Comparison of ENCODE assay signal across 8 mouse cellular contexts in genomic region chr2:112239212-112239934, GRCm38 (mm10). TPM values are rescaled to one million over a fixed set of nuclear protein-coding genes. Genes with fewer than 3 reads are reported as not detected.
DNase-seq lines count a peak whose midpoint lies in the region; ATAC-seq lines count a peak whose summit lies in the region.

TSS of gene Lpcat4 (plus strand) at chr2:112239468.

- peak within 1 kb of the TSS; percentile 83 for H3K9ac ChIP-seq in heart, embryonic 15.5 days
- peak within 1 kb of the TSS; percentile 82 for H3K9ac ChIP-seq in liver, embryonic 13.5 days
- peak within 1 kb of the TSS; percentile 88 for H3K9ac ChIP-seq in stomach, embryonic 15.5 days

- peak; percentile 87 for ATAC-seq in heart, embryonic 15.5 days (replicated peaks; ENCODE audit: insufficient number of reproducible peaks, insufficient read depth, low FRiP score, low read depth)
- peak; percentile 93 for ATAC-seq in liver, embryonic 13.5 days (ENCODE audit: low read depth)
- peak; percentile 82 for ATAC-seq in stomach, embryonic 15.5 days (ENCODE audit: insufficient read depth, low FRiP score, low read depth)

- peak within 1 kb of the TSS; percentile 96 for H3K27ac ChIP-seq in forebrain, embryonic 10.5 days
- peak within 1 kb of the TSS; percentile 91 for H3K27ac ChIP-seq in heart, embryonic 15.5 days
- peak within 1 kb of the TSS; percentile 75 for H3K27ac ChIP-seq in liver, embryonic 13.5 days
- peak within 1 kb of the TSS; percentile 95 for H3K27ac ChIP-seq in stomach, embryonic 15.5 days

- H3K4me3 ChIP-seq in forebrain, embryonic 10.5 days = peak within 1 kb of the TSS; percentile 79
- H3K4me3 ChIP-seq in heart, embryonic 15.5 days = peak within 1 kb of the TSS; percentile 97
- peak within 1 kb of the TSS; percentile 74 for H3K4me3 ChIP-seq in liver, embryonic 13.5 days (replicated peaks)
- H3K4me3 ChIP-seq in stomach, embryonic 15.5 days (replicated peaks) = peak within 1 kb of the TSS; percentile 90

- peak within 1 kb of the TSS; percentile 99 for H3K4me2 ChIP-seq in heart, embryonic 15.5 days
- H3K4me2 ChIP-seq in liver, embryonic 13.5 days = peak within 1 kb of the TSS; percentile 91
- peak within 1 kb of the TSS; percentile 85 for H3K4me2 ChIP-seq in stomach, embryonic 15.5 days

- peaks cover 42% of the 10 kb centered on the region for H3K4me1 ChIP-seq in forebrain, embryonic 10.5 days
- H3K4me1 ChIP-seq in heart, embryonic 15.5 days (replicated peaks) = peaks cover 15% of the 10 kb centered on the region
- H3K4me1 ChIP-seq in liver, embryonic 13.5 days (replicated peaks) = peaks cover 24% of the 10 kb centered on the region
- peaks cover 16% of the 10 kb centered on the region; the same call in 1 of the 2 replicates for H3K4me1 ChIP-seq in stomach, embryonic 15.5 days

- DNase-seq in CD8-positive naive resting alpha-beta T cell, adult 2 months (ENCODE audit: low read depth in 2 of 2, low spot score in 2 of 2) = peak; percentile 79 to 85
- peak; percentile 62 for DNase-seq in c-Kit-negative CD71-positive TER-119-positive erythroid progenitor cells, embryonic 14.5 days (ENCODE audit: low read depth, low spot score)
- DNase-seq in forebrain, embryonic 10.5 days (ENCODE audit: extremely low spot score, low spot score) = peak; percentile 89
- peak; percentile 86 to 90 for DNase-seq in kidney, postnatal 25 days
- DNase-seq in liver, embryonic 13.5 days = peak; percentile 75
- DNase-seq in natural killer cell, adult 2 months (ENCODE audit: low spot score in 2 of 2) = peak; percentile 76 to 82

- H3K9me3 ChIP-seq in forebrain, embryonic 10.5 days = no peaks in the 10 kb centered on the region
- H3K9me3 ChIP-seq in heart, embryonic 15.5 days (replicated peaks) = no peaks in the 10 kb centered on the region
- H3K9me3 ChIP-seq in liver, embryonic 13.5 days (replicated peaks) = no peaks in the 10 kb centered on the region
- H3K9me3 ChIP-seq in stomach, embryonic 15.5 days = no peaks in the 10 kb centered on the region

- H3K36me3 ChIP-seq in forebrain, embryonic 10.5 days (replicated peaks) = peaks cover 21% of the 10 kb centered on the region
- H3K36me3 ChIP-seq in heart, embryonic 15.5 days = no peaks in the 10 kb centered on the region; the same call in 1 of the 2 replicates
- no peaks in the 10 kb centered on the region for H3K36me3 ChIP-seq in liver, embryonic 13.5 days
- H3K36me3 ChIP-seq in stomach, embryonic 15.5 days = no peaks in the 10 kb centered on the region

- peaks cover 13% of the 10 kb centered on the region for H3K27me3 ChIP-seq in forebrain, embryonic 10.5 days (ENCODE audit: poor library complexity, severe bottlenecking)
- no peaks in the 10 kb centered on the region for H3K27me3 ChIP-seq in heart, embryonic 15.5 days
- H3K27me3 ChIP-seq in liver, embryonic 13.5 days = peaks cover 16% of the 10 kb centered on the region
- no peaks in the 10 kb centered on the region for H3K27me3 ChIP-seq in stomach, embryonic 15.5 days (replicated peaks)

- under 1% methylated on average over 89 of the region's 94 CpGs for WGBS in forebrain, embryonic 10.5 days
- WGBS in heart, embryonic 15.5 days = under 1% methylated on average over 93 of the region's 94 CpGs
- under 1% methylated on average over 88 of the region's 94 CpGs for WGBS in liver, embryonic 13.5 days (ENCODE audit: insufficient replicate concordance)
- WGBS in stomach, embryonic 15.5 days = under 1% methylated on average over 92 of the region's 94 CpGs

RNA-seq across cellular contexts. Expression of gene Lpcat4, which starts in this region (rescaled TPM):
- polyA plus RNA-seq in forebrain, embryonic 10.5 days (2016; fragmentation: Nextera tagmentation; extraction: Ambion mirVana) = 10.8 and 14.4 TPM in 2 replicates
- 10.4 and 11.9 TPM in 2 replicates for polyA plus RNA-seq in heart, embryonic 15.5 days (2015; fragmentation: Nextera tagmentation; extraction: Ambion mirVana)
- 2.7 and 2.8 TPM in 2 replicates for polyA plus RNA-seq in liver, embryonic 13.5 days (2015; fragmentation: Nextera tagmentation; extraction: Ambion mirVana)
- polyA plus RNA-seq in stomach, embryonic 15.5 days (2015; fragmentation: Nextera tagmentation; extraction: Ambion mirVana) = 27.0 and 28.0 TPM in 2 replicates

Comparison
In these comparisons a context has a peak if more than half of its experiments do, and no peak if none do; other contexts are left out.
1. Peak in every context shown above with its lines: DNase-seq, ATAC-seq, H3K4me3 ChIP-seq and H3K27ac ChIP-seq.